Mouse (Mus musculus) limb, embryonic 15.5 days (tissue): ENCODE measurements around the gene Fcgrt. TPM values are rescaled to one million over a fixed set of nuclear protein-coding genes. Genes with fewer than 3 reads are reported as not detected.

Experiments used
- ATAC-seq: fragments of 200-750 bp; cut with Nextera tagmentation; 2 replicates; pipeline ENCODE4 v1.8.0; 2017; ENCODE audit warnings: low read depth, moderate TSS enrichment; ENCODE audit not compliant: insufficient number of reproducible peaks, low FRiP score, low TSS enrichment
- H3K27ac ChIP-seq: fragments of 300-500 bp; sonication (generic); 2 replicates; pipeline ENCODE4 v1.5.1; 2015; ENCODE audit warnings: moderate library complexity, mild to moderate bottlenecking, inconsistent platforms
- H3K27me3 ChIP-seq: fragments of 300-500 bp; sonication (generic); 2 replicates; pipeline ENCODE4 v1.6.1; 2015; ENCODE audit warnings: inconsistent platforms
- H3K36me3 ChIP-seq: fragments of 300-500 bp; sonication (generic); 2 replicates; pipeline ENCODE4 v1.6.1; 2015; ENCODE audit warnings: inconsistent platforms
- H3K4me1 ChIP-seq: fragments of 300-500 bp; sonication (generic); 2 replicates; pipeline ENCODE4 v1.6.1; 2015; ENCODE audit warnings: inconsistent platforms
- H3K4me2 ChIP-seq: fragments of 300-500 bp; sonication (generic); 2 replicates; pipeline ENCODE4 v1.6.1; 2015; ENCODE audit warnings: mild to moderate bottlenecking, inconsistent platforms
- H3K4me3 ChIP-seq: fragments of 300-500 bp; sonication (generic); 2 replicates; pipeline ENCODE4 v1.5.1; 2015; ENCODE audit warnings: mild to moderate bottlenecking, inconsistent platforms
- H3K9ac ChIP-seq: fragments of 300-500 bp; sonication (generic); 2 replicates; pipeline ENCODE4 v1.6.1; 2015; ENCODE audit warnings: inconsistent platforms
- H3K9me3 ChIP-seq: fragments of 300-500 bp; sonication (generic); 2 replicates; pipeline ENCODE4 v1.6.1; 2016; ENCODE audit warnings: inconsistent platforms
- WGBS: fragments of 180-500 bp; shearing (Covaris S2); methylation state at CpG from one replicate; pipeline ENCODE4 v1.1.7; 2015; 5-methylcytosine and 5-hydroxymethylcytosine counted together
- microRNA counts: library from miRNA; unstranded; fragments of <30 nt; microRNA quantifications from one replicate; lab custom pipeline; 2016
- microRNA-seq: library from miRNA; unstranded; fragments of <30 nt; microRNA quantifications from one replicate; pipeline ENCODE4, GENCODE M21; 2016
- polyA plus RNA-seq: library from polyadenylated mRNA; unstranded; fragments of >200 nt; fragmentation: Nextera tagmentation; extraction: Ambion mirVana; gene quantifications from 2 replicates; pipeline ENCODE4 v1.2.1, GENCODE M21; 2015

Fcgrt gene
- polyA plus RNA-seq, 1 experiment from 2014 or later: 99.7 TPM

- 91% methylated on average over 37 of the region's 38 CpGs for WGBS
- ATAC-seq: no peak
- Histone ChIP-seq H3K4me1 (peaks cover 31% of the 10 kb centered on the region), H3K27ac (no peak overlapping the region), H3K27me3 (no peaks in the 10 kb centered on the region), H3K9ac (no peak overlapping the region), H3K9me3 (no peaks in the 10 kb centered on the region), H3K36me3 (peaks cover 70% of the 10 kb centered on the region), H3K4me2 (peak overlapping the region; percentile 5; the same call in 1 of the 2 replicates), H3K4me3 (no peak overlapping the region)
These were observed 55.4 kb downstream of the Fcgrt start for GRCm38 (mm10) chr7:45048001-45048890.

GRCm38 (mm10) chr7:45047491-45047890 lies 56.2 kb downstream of the Fcgrt start:
- Histone ChIP-seq H3K4me2 (no peak overlapping the region), H3K9me3 (no peaks in the 10 kb centered on the region), H3K9ac (no peak overlapping the region), H3K4me3 (no peak overlapping the region), H3K4me1 (peaks cover 31% of the 10 kb centered on the region), H3K27ac (no peak overlapping the region), H3K27me3 (no peaks in the 10 kb centered on the region), H3K36me3 (peaks cover 77% of the 10 kb centered on the region)
- 96% methylated on average over 14 of the region's 14 CpGs for WGBS
- ATAC-seq: no peak

GRCm38 (mm10) chr7:45046853-45047350 lies 56.7 kb downstream of the Fcgrt start:
- no peak for ATAC-seq
- H3K9me3 ChIP-seq: no peaks in the 10 kb centered on the region
- no peak overlapping the region for H3K4me2 ChIP-seq
- H3K9ac ChIP-seq: no peak overlapping the region
- H3K4me1 ChIP-seq: peaks cover 27% of the 10 kb centered on the region
- 95% methylated on average over 26 of the region's 26 CpGs for WGBS
- no peaks in the 10 kb centered on the region for H3K27me3 ChIP-seq
- H3K4me3 ChIP-seq: no peak overlapping the region
- H3K27ac ChIP-seq: no peak overlapping the region
- peaks cover 83% of the 10 kb centered on the region for H3K36me3 ChIP-seq

GRCm38 (mm10) chr7:45045741-45046140 lies 57.9 kb downstream of the Fcgrt start:
- 91% methylated on average over 22 of the region's 22 CpGs for WGBS
- no peak overlapping the region for H3K9ac ChIP-seq
- H3K4me1 ChIP-seq: peaks cover 15% of the 10 kb centered on the region
- H3K4me3 ChIP-seq: no peak overlapping the region
- H3K4me2 ChIP-seq: no peak overlapping the region
- no peaks in the 10 kb centered on the region for H3K9me3 ChIP-seq
- ATAC-seq: no peak
- H3K36me3 ChIP-seq: peaks cover 95% of the 10 kb centered on the region
- H3K27ac ChIP-seq: no peak overlapping the region
- no peaks in the 10 kb centered on the region for H3K27me3 ChIP-seq

- ATAC-seq: no peak
- no peak overlapping the region for H3K4me3 ChIP-seq
- WGBS: 94% methylated on average over 14 of the region's 14 CpGs
These were observed 60.3 kb downstream of the Fcgrt start for GRCm38 (mm10) chr7:45043307-45043706.

More at GRCm38 (mm10) chr7:45043307-45043706, 60.3 kb downstream of the Fcgrt start:
- Histone ChIP-seq H3K27ac (no peak overlapping the region), H3K4me1 (0 out of 2 replicates have a peak, but pooled peaks cover 3% of the 10 kb centered on the region), H3K9ac (no peak overlapping the region), H3K36me3 (peaks cover 97% of the 10 kb centered on the region), H3K9me3 (no peaks in the 10 kb centered on the region), H3K4me2 (no peak overlapping the region), H3K27me3 (no peaks in the 10 kb centered on the region)

MicroRNA genes within 50 kb of the gene (microRNA counts, 519-probe panel; counts per million panel counts)
- microRNA mmu-miR-150 (lab: Ali Mortazavi, UCI): 2,254 counts per million, percentile 43 among the panel's probes with 10 or more counts

Small RNA genes within 50 kb of the gene (microRNA-seq; reads per million reads assigned to microRNA genes)
- gene Mir150: 17.8 reads per million, percentile 32 among the genes with 10 or more reads in this experiment
- 10.0 reads per million, percentile 25 among the genes with 10 or more reads in this experiment for gene Mir5121

Other genes starting within 250 kb of the Fcgrt start
- 29.7 and 29.8 TPM in 2 replicates for gene Pnkp, start 246.7 kb downstream of the Fcgrt start, polyA plus RNA-seq
- 286 and 373 TPM in 2 replicates for gene Ptov1, start 234.1 kb downstream of the Fcgrt start, polyA plus RNA-seq
- gene Med25, start 211.1 kb downstream of the Fcgrt start, polyA plus RNA-seq: 103 and 109 TPM in 2 replicates
- gene Fuz, start 207.8 kb downstream of the Fcgrt start, polyA plus RNA-seq: 22.8 and 24.2 TPM in 2 replicates
- 68.8 and 71.9 TPM in 2 replicates for gene Ap2a1, start 174.4 kb downstream of the Fcgrt start, polyA plus RNA-seq
- 0.17 TPM in 1 of 2 replicates, not detected in the other for gene Tsks, start 160.6 kb downstream of the Fcgrt start, polyA plus RNA-seq
- gene Cpt1c, start 129.0 kb downstream of the Fcgrt start, polyA plus RNA-seq: 27.9 and 28.3 TPM in 2 replicates
- 408 and 429 TPM in 2 replicates for gene Prmt1, start 117.3 kb downstream of the Fcgrt start, polyA plus RNA-seq
- gene Irf3, start 106.2 kb downstream of the Fcgrt start, polyA plus RNA-seq: 101 and 105 TPM in 2 replicates
- 58.8 and 59.4 TPM in 2 replicates for gene Bcl2l12, start 105.1 kb downstream of the Fcgrt start, polyA plus RNA-seq
- 34.8 TPM in 2 replicates for gene Scaf1, start 87.5 kb downstream of the Fcgrt start, polyA plus RNA-seq
- 44.9 and 49.1 TPM in 2 replicates for gene Rras, start 85.9 kb downstream of the Fcgrt start, polyA plus RNA-seq
- gene Prr12, start 51.0 kb downstream of the Fcgrt start, polyA plus RNA-seq: 9.3 and 11.5 TPM in 2 replicates
- gene Nosip, start 41.4 kb downstream of the Fcgrt start, polyA plus RNA-seq: 63.0 and 70.3 TPM in 2 replicates
- gene Prrg2, start 41.2 kb downstream of the Fcgrt start, polyA plus RNA-seq: 23.1 and 25.1 TPM in 2 replicates
- gene Rcn3, start 11.6 kb downstream of the Fcgrt start, polyA plus RNA-seq: 653 and 714 TPM in 2 replicates
- 1,215 and 1,484 TPM in 2 replicates for gene Rps11, start 20.6 kb upstream of the Fcgrt start, polyA plus RNA-seq
- gene Rpl13a, start 24.9 kb upstream of the Fcgrt start, polyA plus RNA-seq: 1,220 and 1,390 TPM in 2 replicates
- gene Gm45713, start 32.4 kb upstream of the Fcgrt start, polyA plus RNA-seq: 0.65 TPM in 1 of 2 replicates, not detected in the other
- 2.1 and 2.7 TPM in 2 replicates for gene Flt3l, start 32.6 kb upstream of the Fcgrt start, polyA plus RNA-seq
- gene Pih1d1, start 50.5 kb upstream of the Fcgrt start, polyA plus RNA-seq: 76.3 and 84.6 TPM in 2 replicates
- 44.1 and 49.1 TPM in 2 replicates for gene Aldh16a1, start 50.7 kb upstream of the Fcgrt start, polyA plus RNA-seq
- 0.12 and 0.24 TPM in 2 replicates for gene Slc17a7, start 60.1 kb upstream of the Fcgrt start, polyA plus RNA-seq
- not detected in 2 replicates for gene Gfy, start 75.7 kb upstream of the Fcgrt start, polyA plus RNA-seq
- gene Pth2, start 77.1 kb upstream of the Fcgrt start, polyA plus RNA-seq: not detected in 2 replicates
- gene Ccdc155, start 101.0 kb upstream of the Fcgrt start, polyA plus RNA-seq: 1.2 and 2.7 TPM in 2 replicates
- gene Dkkl1, start 108.3 kb upstream of the Fcgrt start, polyA plus RNA-seq: 51.2 and 64.5 TPM in 2 replicates
- gene Tead2, start 111.9 kb upstream of the Fcgrt start, polyA plus RNA-seq: 131 and 134 TPM in 2 replicates
- 3.8 and 5.1 TPM in 2 replicates for gene Cd37, start 135.3 kb upstream of the Fcgrt start, polyA plus RNA-seq
- 0.09 TPM in 1 of 2 replicates, not detected in the other for gene Slc6a16, start 137.2 kb upstream of the Fcgrt start, polyA plus RNA-seq
- not detected in 2 replicates for gene Slc6a21, start 173.7 kb upstream of the Fcgrt start, polyA plus RNA-seq
- 22.0 and 22.6 TPM in 2 replicates for gene Trpm4, start 229.9 kb upstream of the Fcgrt start, polyA plus RNA-seq
- gene Hrc, start 231.4 kb upstream of the Fcgrt start, polyA plus RNA-seq: 6.5 and 15.1 TPM in 2 replicates